Mouse (Mus musculus): ENCODE data around the gene Rab1a.
"Not testable (repeated sequence)": the region's sequence is repeated elsewhere in the genome, so short reads cannot be mapped to it uniquely, and the experiment has no call there.

Gene Rab1a

GRCm38 (mm10) chr11:20204870-20205446 is 3.7 kb downstream of the Rab1a start:
- H3K36me3 ChIP-seq (ENCODE audit: control insufficient read depth, insufficient read depth, low read length, poor library complexity, severe bottlenecking), result no peaks in the 10 kb centered on the region
- H3K27me3 ChIP-seq (ENCODE audit: control insufficient read depth, insufficient read depth, low read length, poor library complexity, severe bottlenecking), result no peaks in the 10 kb centered on the region
- DNase-seq (ENCODE audit: low read depth, low spot score), result no peak

- DNase-seq (ENCODE audit: low read depth, low spot score), result no peak
- Histone ChIP-seq H3K36me3 (ENCODE audit: control insufficient read depth, insufficient read depth, low read length, poor library complexity, severe bottlenecking) (no peaks in the 10 kb centered on the region), H3K27me3 (ENCODE audit: control insufficient read depth, insufficient read depth, low read length, poor library complexity, severe bottlenecking) (no peaks in the 10 kb centered on the region)
Measured at GRCm38 (mm10) chr11:20205538-20205937, 4.3 kb downstream of the Rab1a start.

GRCm38 (mm10) chr11:20206626-20207223 is 5.5 kb downstream of the Rab1a start:
- no peaks in the 10 kb centered on the region for H3K27me3 ChIP-seq (ENCODE audit: control insufficient read depth, insufficient read depth, low read length, poor library complexity, severe bottlenecking)
- no peaks in the 10 kb centered on the region for H3K36me3 ChIP-seq (ENCODE audit: control insufficient read depth, insufficient read depth, low read length, poor library complexity, severe bottlenecking)
- no peak for DNase-seq (ENCODE audit: low read depth, low spot score)

- no peak for DNase-seq (ENCODE audit: low read depth, low spot score)
Measured at GRCm38 (mm10) chr11:20207589-20207988, 6.4 kb downstream of the Rab1a start.

GRCm38 (mm10) chr11:20211838-20212237 is 10.6 kb downstream of the Rab1a start:
- Histone ChIP-seq H3K36me3 (ENCODE audit: control insufficient read depth, insufficient read depth, low read length, poor library complexity, severe bottlenecking) (peaks cover 5% of the 10 kb centered on the region), H3K27me3 (ENCODE audit: control insufficient read depth, insufficient read depth, low read length, poor library complexity, severe bottlenecking) (no peaks in the 10 kb centered on the region)
- DNase-seq (ENCODE audit: low read depth, low spot score), result peak; percentile 37

More at GRCm38 (mm10) chr11:20207589-20207988, 6.4 kb downstream of the Rab1a start:
- no peaks in the 10 kb centered on the region for H3K27me3 ChIP-seq (ENCODE audit: control insufficient read depth, insufficient read depth, low read length, poor library complexity, severe bottlenecking)
- no peaks in the 10 kb centered on the region for H3K36me3 ChIP-seq (ENCODE audit: control insufficient read depth, insufficient read depth, low read length, poor library complexity, severe bottlenecking)

GRCm38 (mm10) chr11:20214779-20215178 is 13.5 kb downstream of the Rab1a start:
- peak; percentile 51 for DNase-seq (ENCODE audit: low read depth, low spot score)
- Histone ChIP-seq H3K36me3 (ENCODE audit: control insufficient read depth, insufficient read depth, low read length, poor library complexity, severe bottlenecking) (peaks cover 16% of the 10 kb centered on the region), H3K27me3 (ENCODE audit: control insufficient read depth, insufficient read depth, low read length, poor library complexity, severe bottlenecking) (no peaks in the 10 kb centered on the region)

GRCm38 (mm10) chr11:20216415-20216814 is 15.2 kb downstream of the Rab1a start:
- H3K36me3 ChIP-seq (ENCODE audit: control insufficient read depth, insufficient read depth, low read length, poor library complexity, severe bottlenecking), result peaks cover 20% of the 10 kb centered on the region

GRCm38 (mm10) chr11:20217227-20217626 is 16.0 kb downstream of the Rab1a start:
- peaks cover 20% of the 10 kb centered on the region for H3K36me3 ChIP-seq (ENCODE audit: control insufficient read depth, insufficient read depth, low read length, poor library complexity, severe bottlenecking)
- no peak for DNase-seq (ENCODE audit: low read depth, low spot score)
- no peaks in the 10 kb centered on the region for H3K27me3 ChIP-seq (ENCODE audit: control insufficient read depth, insufficient read depth, low read length, poor library complexity, severe bottlenecking)

More at GRCm38 (mm10) chr11:20216415-20216814, 15.2 kb downstream of the Rab1a start:
- DNase-seq (ENCODE audit: low read depth, low spot score), result peak; percentile 49
- H3K27me3 ChIP-seq (ENCODE audit: control insufficient read depth, insufficient read depth, low read length, poor library complexity, severe bottlenecking), result no peaks in the 10 kb centered on the region

- DNase-seq (ENCODE audit: low read depth, low spot score); H3K27me3 ChIP-seq (ENCODE audit: control insufficient read depth, insufficient read depth, low read length, poor library complexity, severe bottlenecking): not testable (repeated sequence)
- peaks cover 26% of the 10 kb centered on the region for H3K36me3 ChIP-seq (ENCODE audit: control insufficient read depth, insufficient read depth, low read length, poor library complexity, severe bottlenecking)
Measured at GRCm38 (mm10) chr11:20221671-20222070, 20.4 kb downstream of the Rab1a start.

GRCm38 (mm10) chr11:20224196-20224595 is 23.0 kb downstream of the Rab1a start:
- no peaks in the 10 kb centered on the region for H3K27me3 ChIP-seq (ENCODE audit: control insufficient read depth, insufficient read depth, low read length, poor library complexity, severe bottlenecking)
- H3K36me3 ChIP-seq (ENCODE audit: control insufficient read depth, insufficient read depth, low read length, poor library complexity, severe bottlenecking), result peaks cover 18% of the 10 kb centered on the region
- DNase-seq (ENCODE audit: low read depth, low spot score), result no peak

GRCm38 (mm10) chr11:20225938-20226337 is 24.7 kb downstream of the Rab1a start:
- Histone ChIP-seq H3K27me3 (ENCODE audit: control insufficient read depth, insufficient read depth, low read length, poor library complexity, severe bottlenecking) (no peaks in the 10 kb centered on the region), H3K36me3 (ENCODE audit: control insufficient read depth, insufficient read depth, low read length, poor library complexity, severe bottlenecking) (peaks cover 12% of the 10 kb centered on the region)
- DNase-seq (ENCODE audit: low read depth, low spot score), result no peak

- Histone ChIP-seq H3K27me3 (ENCODE audit: control insufficient read depth, insufficient read depth, low read length, poor library complexity, severe bottlenecking) (no peaks in the 10 kb centered on the region), H3K36me3 (ENCODE audit: control insufficient read depth, insufficient read depth, low read length, poor library complexity, severe bottlenecking) (peaks cover 14% of the 10 kb centered on the region)
- no peak for DNase-seq (ENCODE audit: low read depth, low spot score)
Measured at GRCm38 (mm10) chr11:20228666-20229065, 27.4 kb downstream of the Rab1a start.

- no peak for DNase-seq (ENCODE audit: low read depth, low spot score)
- H3K27me3 ChIP-seq (ENCODE audit: control insufficient read depth, insufficient read depth, low read length, poor library complexity, severe bottlenecking), result no peaks in the 10 kb centered on the region
- peaks cover 13% of the 10 kb centered on the region for H3K36me3 ChIP-seq (ENCODE audit: control insufficient read depth, insufficient read depth, low read length, poor library complexity, severe bottlenecking)
Measured at GRCm38 (mm10) chr11:20229311-20229710, 28.1 kb downstream of the Rab1a start.

GRCm38 (mm10) chr11:20230286-20230685 is 29.1 kb downstream of the Rab1a start:
- no peaks in the 10 kb centered on the region for H3K27me3 ChIP-seq (ENCODE audit: control insufficient read depth, insufficient read depth, low read length, poor library complexity, severe bottlenecking)
- peaks cover 8% of the 10 kb centered on the region; the same call in 1 of the 2 replicates for H3K36me3 ChIP-seq (ENCODE audit: control insufficient read depth, insufficient read depth, low read length, poor library complexity, severe bottlenecking)
- DNase-seq (ENCODE audit: low read depth, low spot score), result no peak

GRCm38 (mm10) chr11:20231128-20231878 is 30.1 kb downstream of the Rab1a start:
- DNase-seq (ENCODE audit: low read depth, low spot score), result peak; percentile 63
- H3K27me3 ChIP-seq (ENCODE audit: control insufficient read depth, insufficient read depth, low read length, poor library complexity, severe bottlenecking), result no peaks in the 10 kb centered on the region
- peaks cover 3% of the 10 kb centered on the region; the same call in 1 of the 2 replicates for H3K36me3 ChIP-seq (ENCODE audit: control insufficient read depth, insufficient read depth, low read length, poor library complexity, severe bottlenecking)
